Mouse (Mus musculus) monocyte, adult 59 days (primary cell): Measurements from ENCODE around the gene Olfr1447. TPM values are rescaled to one million over a fixed set of nuclear protein-coding genes. Genes with fewer than 3 reads are reported as not detected.

ENCODE experiments used
- total RNA-seq, 2 experiments: library from RNA; stranded (reverse); gene quantifications; one replicate each; pipeline ENCODE4 v1.2.4; 2023

Olfr1447 gene
- total RNA-seq: not detected

DNA sequence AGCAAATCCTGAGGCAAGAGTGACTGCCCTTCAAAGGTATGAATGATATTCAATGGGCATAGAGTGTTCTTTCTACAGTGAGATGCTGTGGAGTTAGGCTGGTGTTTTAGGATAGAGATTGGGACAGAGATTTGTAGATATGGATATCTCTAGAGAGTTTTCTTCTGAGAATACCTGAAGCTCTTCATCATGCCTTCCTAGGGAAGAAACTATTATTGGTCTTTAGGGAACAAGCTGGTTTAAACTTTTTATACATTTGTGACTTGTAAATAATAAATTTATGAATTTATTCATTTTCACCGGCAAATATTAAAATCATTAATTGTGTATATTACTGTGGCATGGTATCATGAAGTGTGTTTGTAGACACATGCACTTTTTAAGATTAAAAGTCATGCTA, at the start of gene Olfr1447:
Gene Olfr1447, minus strand, starts transcription at position 101 of the 400 bp plus-strand sequence.

DNA sequence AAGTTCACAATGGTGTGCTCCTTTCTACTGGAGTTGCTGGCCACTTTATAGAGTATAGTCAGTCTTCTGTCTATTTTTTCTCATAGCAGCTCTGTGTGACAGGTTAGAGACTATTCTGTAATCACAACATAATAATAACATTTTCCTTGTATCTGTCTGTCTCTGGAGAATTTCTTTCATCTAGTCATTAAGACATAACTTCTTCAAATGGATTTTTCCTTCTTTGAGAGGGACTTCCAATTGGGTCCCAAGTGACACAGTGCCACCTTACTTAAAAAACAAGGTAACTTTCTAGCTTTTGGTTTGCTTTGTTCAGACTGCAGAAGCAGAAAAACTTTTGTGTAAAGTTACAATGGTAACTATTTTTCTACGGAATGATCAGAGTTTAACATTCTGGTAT, 46.4 kb upstream of the Olfr1447 start, which contains the start of gene Olfr1450:
Gene Olfr1450, plus strand, starts transcription at position 301 of the 400 bp plus-strand sequence.

DNA sequence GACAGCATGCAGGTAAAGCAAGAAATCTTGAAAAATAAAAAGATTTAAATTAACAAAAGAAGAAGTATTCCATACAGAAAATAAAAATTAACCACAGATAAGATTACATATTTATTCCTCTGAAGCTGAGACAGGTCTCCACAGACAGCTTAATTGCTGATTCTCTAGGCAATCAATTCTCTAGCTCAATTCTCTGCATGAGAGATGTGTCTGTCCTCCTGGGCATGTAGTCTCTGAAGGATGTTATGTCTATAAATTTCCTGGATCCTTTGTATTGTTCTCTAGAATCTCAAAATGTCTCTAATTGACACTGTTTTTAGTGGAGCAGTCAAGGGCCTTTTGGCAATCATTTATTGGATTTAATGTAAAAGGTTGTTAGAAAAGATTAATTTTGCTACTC, 27.0 kb upstream of the Olfr1447 start, which contains the start of gene Olfr1449:
Gene Olfr1449, plus strand, starts transcription at position 301 of the 400 bp plus-strand sequence.

DNA sequence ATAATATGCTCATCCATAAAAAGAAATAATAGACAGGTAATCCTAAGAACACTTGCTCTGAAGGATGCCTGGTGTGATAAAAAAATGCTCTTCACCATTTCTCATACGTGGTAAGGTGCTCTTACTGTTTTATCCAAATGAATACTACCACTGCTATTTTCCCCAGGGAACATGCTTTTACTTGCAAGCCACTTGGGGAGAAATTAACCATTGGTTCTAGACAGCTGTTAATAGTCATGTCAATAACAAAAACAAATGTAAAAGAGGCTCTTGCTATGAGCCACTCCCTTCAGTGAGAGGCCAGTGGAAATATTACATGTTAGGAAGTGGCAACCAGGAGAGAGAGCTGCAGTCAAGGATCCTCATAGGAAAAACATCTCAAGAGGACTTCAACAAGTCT, 20.8 kb upstream of the Olfr1447 start, which contains the start of gene Olfr1448:
Gene Olfr1448, minus strand, starts transcription at position 101 of the 400 bp plus-strand sequence.

DNA sequence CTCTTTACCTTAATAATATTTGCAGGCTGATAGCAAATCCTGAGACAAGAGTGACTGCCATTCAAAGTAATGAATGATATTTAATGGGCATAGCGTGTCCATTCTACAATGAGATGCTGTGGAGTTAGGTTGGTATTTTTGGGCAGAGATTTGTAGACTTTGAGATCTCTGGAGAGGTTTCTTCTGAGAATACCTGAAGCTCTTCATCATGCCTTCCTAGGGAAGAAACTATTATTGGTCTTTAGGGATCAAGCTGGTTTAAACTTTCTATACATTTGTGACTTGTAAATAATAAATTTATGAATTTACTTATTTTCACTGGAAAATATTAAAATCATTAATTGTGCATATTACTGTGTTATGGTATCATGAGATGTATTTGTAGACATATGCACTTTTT, 10.1 kb downstream of the Olfr1447 start, which contains the start of gene Olfr1446:
Gene Olfr1446, minus strand, starts transcription at position 101 of the 400 bp plus-strand sequence.

GRCm38 (mm10) chr19:12883555-12883954, 20.0 kb downstream of the Olfr1447 start, which contains the start of gene Olfr1445:
Olfr1445 (plus strand) TSS chr19:12883855.

DNA sequence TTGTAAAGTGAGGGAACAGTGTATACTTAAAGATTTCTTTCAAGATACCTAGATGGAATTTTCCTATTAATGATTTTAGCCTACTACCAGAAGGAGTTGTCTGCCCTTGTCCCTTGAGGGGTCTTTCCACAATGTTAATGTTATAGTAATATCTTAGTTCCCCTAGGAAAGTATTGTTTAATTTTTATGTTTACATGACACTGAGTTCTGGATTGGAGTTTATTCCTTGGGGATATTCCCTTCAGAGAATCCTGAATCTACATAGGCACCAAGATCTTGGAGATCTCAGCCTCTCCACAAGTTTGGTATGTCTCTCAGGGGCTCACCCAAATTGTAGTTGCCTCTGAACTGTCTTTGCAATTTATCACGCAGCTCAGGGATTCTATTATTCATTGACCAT, 46.6 kb downstream of the Olfr1447 start, which contains the start of gene Olfr1444:
Gene Olfr1444, plus strand, starts transcription at position 301 of the 400 bp plus-strand sequence.

Other genes with a start within 250 kb of the Olfr1447 start
- gene Olfr1442, start 233.3 kb downstream of the Olfr1447 start, total RNA-seq: not detected
- gene Olfr1443, start 225.6 kb downstream of the Olfr1447 start, total RNA-seq: not detected
- not detected for gene Keg1, start 208.0 kb downstream of the Olfr1447 start, total RNA-seq
- gene Cntf, start 138.1 kb downstream of the Olfr1447 start, total RNA-seq: 1 to 10 TPM; 2.5 to 4.5 TPM
- gene Zfp91, start 107.6 kb downstream of the Olfr1447 start, total RNA-seq: 10 to 100 TPM; 64.7 to 67.3 TPM
- 10 to 100 TPM; 40.6 to 41.1 TPM for gene Lpxn, start 107.5 kb downstream of the Olfr1447 start, total RNA-seq
- gene Gm5244, start 57.1 kb downstream of the Olfr1447 start, total RNA-seq: under 1 TPM in 1 of 2 experiments, not detected in 1; 0.71 TPM
- gene Olfr1444, start 46.5 kb downstream of the Olfr1447 start, total RNA-seq: under 1 TPM; 0.45 to 0.55 TPM
- not detected for gene Olfr1445, start 19.9 kb downstream of the Olfr1447 start, total RNA-seq
- not detected for gene Olfr1446, start 10.2 kb downstream of the Olfr1447 start, total RNA-seq
- not detected for gene Olfr1448, start 20.7 kb upstream of the Olfr1447 start, total RNA-seq
- gene Olfr1449, start 27.1 kb upstream of the Olfr1447 start, total RNA-seq: not detected
- not detected for gene Olfr1450, start 46.5 kb upstream of the Olfr1447 start, total RNA-seq
- not detected for gene Olfr1451, start 91.3 kb upstream of the Olfr1447 start, total RNA-seq
- gene Olfr1453, start 124.6 kb upstream of the Olfr1447 start, total RNA-seq: not detected
- not detected for gene Olfr1454, start 156.9 kb upstream of the Olfr1447 start, total RNA-seq
- not detected for gene Olfr1457, start 194.1 kb upstream of the Olfr1447 start, total RNA-seq
- not detected for gene Olfr1458, start 203.0 kb upstream of the Olfr1447 start, total RNA-seq
- under 1 TPM in 1 of 2 experiments, not detected in 1; 0.10 TPM for gene Olfr1459, start 245.8 kb upstream of the Olfr1447 start, total RNA-seq